Mouse (Mus musculus) liver, embryonic 11.5 days (tissue): ENCODE results near the gene Wwox. TPM values are rescaled to one million over a fixed set of nuclear protein-coding genes. Genes with fewer than 3 reads are reported as not detected.

Source experiments
- ATAC-seq: fragments of 200-750 bp; cut with Nextera tagmentation; replicated peaks from 2 replicates; pipeline ENCODE4 v1.8.0; 2017; ENCODE audit warnings: moderate number of reproducible peaks, mild to moderate bottlenecking, moderate TSS enrichment, moderate library complexity; ENCODE audit not compliant: low FRiP score
- DNase-seq: peaks from one replicate; pipeline ENCODE4 v3.0.0-alpha.2; 2017; ENCODE audit warnings: low spot score
- H3K27ac ChIP-seq: fragments of 300-500 bp; sonication (generic); 2 replicates; pipeline ENCODE4 v1.5.1; 2014; ENCODE audit warnings: mild to moderate bottlenecking, low read depth, low read length, control low read depth
- H3K27me3 ChIP-seq: fragments of 300-500 bp; sonication (generic); replicated peaks from 2 replicates; pipeline ENCODE4 v1.6.1; 2014; ENCODE audit warnings: low read length, mixed read lengths; ENCODE audit not compliant: control insufficient read depth, insufficient read depth
- H3K36me3 ChIP-seq: fragments of 300-500 bp; sonication (generic); 2 replicates; pipeline ENCODE4 v1.6.1; 2014; ENCODE audit warnings: mild to moderate bottlenecking, low read length, moderate library complexity, mixed read lengths; ENCODE audit not compliant: control insufficient read depth, insufficient read depth
- H3K4me1 ChIP-seq: fragments of 300-500 bp; sonication (generic); replicated peaks from 2 replicates; pipeline ENCODE4 v1.6.1; 2014; ENCODE audit warnings: low read length, mixed read lengths; ENCODE audit not compliant: control insufficient read depth, insufficient read depth
- H3K4me2 ChIP-seq: fragments of 300-500 bp; sonication (generic); 2 replicates; pipeline ENCODE4 v1.6.1; 2014; ENCODE audit warnings: mild to moderate bottlenecking, control low read depth, moderate library complexity
- H3K4me3 ChIP-seq: fragments of 300-500 bp; sonication (generic); 2 replicates; pipeline ENCODE4 v1.5.1; 2014; ENCODE audit warnings: low read depth, low read length, control low read depth
- H3K9ac ChIP-seq: fragments of 300-500 bp; sonication (generic); 2 replicates; pipeline ENCODE4 v1.6.1; 2014; ENCODE audit warnings: low read depth, low read length, control low read depth
- H3K9me3 ChIP-seq: fragments of 300-500 bp; sonication (generic); 2 replicates; pipeline ENCODE4 v1.6.1; 2016; ENCODE audit warnings: low read length, inconsistent platforms, mixed read lengths; ENCODE audit not compliant: control insufficient read depth
- WGBS: fragments of 180-500 bp; shearing (Covaris S2); extraction: QIAGEN DNeasy Blood & Tissue Kit; methylation state at CpG from one replicate; pipeline ENCODE4 v1.1.7; 2014; 5-methylcytosine and 5-hydroxymethylcytosine counted together
- polyA plus RNA-seq: library from polyadenylated mRNA; unstranded; fragments of >200 nt; fragmentation: Nextera tagmentation; extraction: Ambion mirVana; gene quantifications from 2 replicates; pipeline ENCODE4 v1.2.1, GENCODE M21; 2014

The Wwox gene
- polyA plus RNA-seq, 1 experiment from 2014 or later = 7.3 TPM

GRCm38 (mm10) chr8:114681136-114681535 is 241.7 kb downstream of the Wwox start:
- 46% methylated on average over 10 of the region's 10 CpGs for WGBS
- Histone ChIP-seq H3K27me3 (no peaks in the 10 kb centered on the region), H3K4me3 (no peak overlapping the region), H3K4me1 (no peaks in the 10 kb centered on the region), H3K9ac (no peak overlapping the region), H3K9me3 (no peaks in the 10 kb centered on the region), H3K4me2 (no peak overlapping the region), H3K36me3 (no peaks in the 10 kb centered on the region), H3K27ac (no peak overlapping the region)
- DNase-seq (no peak), ATAC-seq (no peak)

- no peak overlapping the region for H3K9ac ChIP-seq
- 71% methylated on average over 10 of the region's 10 CpGs for WGBS
- H3K36me3 ChIP-seq = no peaks in the 10 kb centered on the region
- no peaks in the 10 kb centered on the region for H3K27me3 ChIP-seq
- H3K27ac ChIP-seq = no peak overlapping the region
- no peaks in the 10 kb centered on the region for H3K4me1 ChIP-seq
- ATAC-seq = no peak
- no peaks in the 10 kb centered on the region for H3K9me3 ChIP-seq
- no peak overlapping the region for H3K4me2 ChIP-seq
- no peak overlapping the region for H3K4me3 ChIP-seq
- no peak for DNase-seq
These were observed 242.7 kb downstream of the Wwox start for GRCm38 (mm10) chr8:114682166-114682565.

- Histone ChIP-seq H3K4me1 (no peaks in the 10 kb centered on the region), H3K27me3 (no peaks in the 10 kb centered on the region), H3K4me2 (no peak overlapping the region), H3K27ac (no peak overlapping the region), H3K9ac (no peak overlapping the region), H3K9me3 (no peaks in the 10 kb centered on the region), H3K4me3 (no peak overlapping the region), H3K36me3 (no peaks in the 10 kb centered on the region)
- no peak for DNase-seq
- no peak for ATAC-seq
- WGBS = 75% methylated on average over 11 of the region's 11 CpGs
These were observed 244.7 kb downstream of the Wwox start for GRCm38 (mm10) chr8:114684046-114684702.

GRCm38 (mm10) chr8:114686462-114686861 is 247.0 kb downstream of the Wwox start:
- Histone ChIP-seq H3K4me3 (no peak overlapping the region), H3K27ac (no peak overlapping the region), H3K36me3 (no peaks in the 10 kb centered on the region), H3K4me2 (no peak overlapping the region), H3K9me3 (no peaks in the 10 kb centered on the region), H3K4me1 (no peaks in the 10 kb centered on the region), H3K27me3 (no peaks in the 10 kb centered on the region), H3K9ac (no peak overlapping the region)
- ATAC-seq = no peak
- no peak for DNase-seq
- WGBS = 70% methylated on average over 4 of the region's 4 CpGs

GRCm38 (mm10) chr8:114688732-114689131 is 249.3 kb downstream of the Wwox start:
- H3K27me3 ChIP-seq = no peaks in the 10 kb centered on the region
- H3K36me3 ChIP-seq = no peaks in the 10 kb centered on the region
- H3K4me1 ChIP-seq = no peaks in the 10 kb centered on the region
- no peak for DNase-seq
- H3K9ac ChIP-seq = no peak overlapping the region
- WGBS = 88% methylated on average over 11 of the region's 11 CpGs
- ATAC-seq = no peak
- H3K4me2 ChIP-seq = no peak overlapping the region
- H3K9me3 ChIP-seq = no peaks in the 10 kb centered on the region
- H3K4me3 ChIP-seq = no peak overlapping the region
- no peak overlapping the region for H3K27ac ChIP-seq

- Histone ChIP-seq H3K27ac (no peak overlapping the region), H3K4me3 (no peak overlapping the region), H3K36me3 (no peaks in the 10 kb centered on the region), H3K9ac (no peak overlapping the region), H3K4me2 (no peak overlapping the region), H3K4me1 (no peaks in the 10 kb centered on the region), H3K27me3 (no peaks in the 10 kb centered on the region), H3K9me3 (no peaks in the 10 kb centered on the region)
- no peak for DNase-seq
- 87% methylated on average over 4 of the region's 4 CpGs for WGBS
- ATAC-seq = no peak
These were observed 255.2 kb downstream of the Wwox start for GRCm38 (mm10) chr8:114694566-114695198.

GRCm38 (mm10) chr8:114703517-114703916 is 264.1 kb downstream of the Wwox start:
- Histone ChIP-seq H3K27ac (no peak overlapping the region), H3K9me3 (no peaks in the 10 kb centered on the region), H3K4me2 (no peak overlapping the region), H3K9ac (no peak overlapping the region), H3K4me1 (no peaks in the 10 kb centered on the region), H3K27me3 (no peaks in the 10 kb centered on the region), H3K4me3 (no peak overlapping the region), H3K36me3 (no peaks in the 10 kb centered on the region)
- no peak for ATAC-seq
- no peak for DNase-seq
- WGBS = 75% methylated on average over 5 of the region's 5 CpGs

- Histone ChIP-seq H3K9ac (no peak overlapping the region), H3K27ac (no peak overlapping the region), H3K4me1 (no peaks in the 10 kb centered on the region), H3K27me3 (no peaks in the 10 kb centered on the region), H3K36me3 (no peaks in the 10 kb centered on the region), H3K9me3 (no peaks in the 10 kb centered on the region), H3K4me2 (no peak overlapping the region), H3K4me3 (no peak overlapping the region)
- no peak for DNase-seq
- WGBS = 68% methylated on average over 15 of the region's 15 CpGs
- ATAC-seq = no peak
These were observed 268.2 kb downstream of the Wwox start for GRCm38 (mm10) chr8:114707538-114708138.
